Comparison of ENCODE assay signal across 30 mouse cellular contexts in genomic region chr9:50101061-50101460, GRCm38 (mm10).
"Had no signal": no experiment of that assay in that cellular context is flagged by ENCODE, and none has a peak within 500 bp of the region (broad histone marks: within the 10 kb centered on the region; RNA-seq: fewer than 3 reads in every experiment).

No protein-coding gene starts in this region.

- ATAC-seq: liver, embryonic 12.5 days; liver, postnatal 0 days; lung, postnatal 0 days; midbrain, embryonic 13.5 days; midbrain, embryonic 15.5 days; midbrain, embryonic 16.5 days had no signal

- H3K27ac ChIP-seq: limb, embryonic 10.5 days; limb, embryonic 12.5 days; limb, embryonic 13.5 days; limb, embryonic 15.5 days; liver, embryonic 12.5 days; liver, embryonic 13.5 days; liver, embryonic 14.5 days; liver, embryonic 15.5 days; lung, embryonic 15.5 days; macrophage; midbrain, embryonic 10.5 days; midbrain, embryonic 12.5 days; midbrain, embryonic 13.5 days; midbrain, embryonic 15.5 days; neural tube, embryonic 12.5 days; neural tube, embryonic 13.5 days had no signal

- DNase-seq: left cerebral cortex, postnatal 4 days; liver; liver, embryonic 13.5 days; liver, postnatal 0 days; lung, adult 2 months; lung, embryonic 14.5 days; lung, postnatal 10 days; lung, postnatal 14 days; lung, postnatal 36 days; lung, postnatal 4 days; midbrain, embryonic 14.5 days had no signal

- H3K27me3 ChIP-seq: limb, embryonic 12.5 days; limb, embryonic 13.5 days; limb, embryonic 15.5 days; liver, embryonic 12.5 days; liver, embryonic 13.5 days; liver, embryonic 15.5 days; lung, embryonic 15.5 days; megakaryocyte, embryonic 14.5 days; midbrain, embryonic 12.5 days; midbrain, embryonic 13.5 days; midbrain, embryonic 15.5 days; neural tube, embryonic 12.5 days; neural tube, embryonic 13.5 days had no signal

- H3K4me1 ChIP-seq: limb, embryonic 12.5 days; limb, embryonic 13.5 days; limb, embryonic 15.5 days; liver, embryonic 12.5 days; liver, embryonic 13.5 days; liver, embryonic 15.5 days; lung, embryonic 15.5 days; megakaryocyte, embryonic 14.5 days; neural tube, embryonic 12.5 days had no signal

- H3K36me3 ChIP-seq: limb, embryonic 10.5 days; limb, embryonic 12.5 days; limb, embryonic 13.5 days; limb, embryonic 15.5 days; liver, embryonic 12.5 days; liver, embryonic 13.5 days; liver, embryonic 15.5 days; lung, embryonic 15.5 days; midbrain, embryonic 10.5 days; midbrain, embryonic 12.5 days; midbrain, embryonic 13.5 days; midbrain, embryonic 15.5 days; neural tube, embryonic 12.5 days; neural tube, embryonic 13.5 days had no signal

- H3K9me3 ChIP-seq: limb, embryonic 10.5 days; limb, embryonic 12.5 days; limb, embryonic 13.5 days; limb, embryonic 15.5 days; liver, embryonic 12.5 days; liver, embryonic 13.5 days; liver, embryonic 15.5 days; lung, embryonic 15.5 days; megakaryocyte, embryonic 14.5 days; midbrain, embryonic 10.5 days; midbrain, embryonic 12.5 days; midbrain, embryonic 13.5 days; midbrain, embryonic 15.5 days; neural tube, embryonic 12.5 days; neural tube, embryonic 13.5 days had no signal

- H3K4me3 ChIP-seq: limb, embryonic 10.5 days; limb, embryonic 12.5 days; limb, embryonic 13.5 days; limb, embryonic 15.5 days; liver, embryonic 12.5 days; liver, embryonic 13.5 days; liver, embryonic 15.5 days; lung, embryonic 15.5 days; megakaryocyte, embryonic 14.5 days; midbrain, embryonic 10.5 days; midbrain, embryonic 12.5 days; midbrain, embryonic 13.5 days; midbrain, embryonic 15.5 days; myocyte; neural tube, embryonic 12.5 days; neural tube, embryonic 13.5 days had no signal
